Mouse (Mus musculus): ENCODE measurements at regions not wholly inside any gene's neighbourhood (a gene's known extent, or its start where the extent isn't known, plus 50 kb on each side); places are given as distances from the start of the nearest gene placed in this dataset.

GRCm38 (mm10) chr15:24161974-24162373, 1251.6 kb downstream of the Basp1 start:
- no peak for ATAC-seq
- no peak overlapping the region for H3K4me2 ChIP-seq (ENCODE audit: low read length)
- WGBS: 93% methylated on average over 9 of the region's 9 CpGs

GRCm38 (mm10) chr15:24157700-24158350, 1255.7 kb downstream of the Basp1 start:
- 81% methylated on average over 10 of the region's 10 CpGs for WGBS
- H3K36me3 ChIP-seq (ENCODE audit: control insufficient read depth, insufficient read depth): no peaks in the 10 kb centered on the region
- no peaks in the 10 kb centered on the region for H3K9me3 ChIP-seq (ENCODE audit: control insufficient read depth, low read length)
- H3K27ac ChIP-seq (ENCODE audit: low read length): no peak overlapping the region
- H3K4me3 ChIP-seq (replicated peaks; ENCODE audit: low read length): no peak overlapping the region
- ATAC-seq: no peak
- H3K4me1 ChIP-seq (replicated peaks; ENCODE audit: control insufficient read depth, insufficient read depth, low read length): no peaks in the 10 kb centered on the region
- no peak overlapping the region for H3K9ac ChIP-seq (replicated peaks; ENCODE audit: low read depth, low read length)
- no peaks in the 10 kb centered on the region for H3K27me3 ChIP-seq (replicated peaks; ENCODE audit: control insufficient read depth, insufficient read depth, low read length)
- no peak overlapping the region for H3K4me2 ChIP-seq (ENCODE audit: low read length)

More at GRCm38 (mm10) chr15:24161974-24162373, 1251.6 kb downstream of the Basp1 start:
- Histone ChIP-seq H3K9ac (replicated peaks; ENCODE audit: low read depth, low read length) (no peak overlapping the region), H3K36me3 (ENCODE audit: control insufficient read depth, insufficient read depth) (no peaks in the 10 kb centered on the region), H3K9me3 (ENCODE audit: control insufficient read depth, low read length) (no peaks in the 10 kb centered on the region), H3K4me1 (replicated peaks; ENCODE audit: control insufficient read depth, insufficient read depth, low read length) (no peaks in the 10 kb centered on the region), H3K27me3 (replicated peaks; ENCODE audit: control insufficient read depth, insufficient read depth, low read length) (no peaks in the 10 kb centered on the region), H3K27ac (ENCODE audit: low read length) (no peak overlapping the region), H3K4me3 (replicated peaks; ENCODE audit: low read length) (no peak overlapping the region)

GRCm38 (mm10) chr15:24154291-24154690, 1259.3 kb downstream of the Basp1 start:
- Histone ChIP-seq H3K36me3 (ENCODE audit: control insufficient read depth, insufficient read depth) (no peaks in the 10 kb centered on the region), H3K9ac (replicated peaks; ENCODE audit: low read depth, low read length) (no peak overlapping the region), H3K4me2 (ENCODE audit: low read length) (no peak overlapping the region), H3K27me3 (replicated peaks; ENCODE audit: control insufficient read depth, insufficient read depth, low read length) (no peaks in the 10 kb centered on the region), H3K4me3 (replicated peaks; ENCODE audit: low read length) (no peak overlapping the region), H3K27ac (ENCODE audit: low read length) (no peak overlapping the region), H3K9me3 (ENCODE audit: control insufficient read depth, low read length) (no peaks in the 10 kb centered on the region), H3K4me1 (replicated peaks; ENCODE audit: control insufficient read depth, insufficient read depth, low read length) (no peaks in the 10 kb centered on the region)
- 57% methylated on average over 3 of the region's 3 CpGs for whole genome bisulfite sequencing
- ATAC-seq: peak; percentile 83

- no peaks in the 10 kb centered on the region for H3K9me3 ChIP-seq (ENCODE audit: control insufficient read depth, low read length)
- H3K4me3 ChIP-seq (replicated peaks; ENCODE audit: low read length): no peak overlapping the region
- H3K4me1 ChIP-seq (replicated peaks; ENCODE audit: control insufficient read depth, insufficient read depth, low read length): no peaks in the 10 kb centered on the region
- no peaks in the 10 kb centered on the region for H3K27me3 ChIP-seq (replicated peaks; ENCODE audit: control insufficient read depth, insufficient read depth, low read length)
- H3K4me2 ChIP-seq (ENCODE audit: low read length): no peak overlapping the region
- no peaks in the 10 kb centered on the region for H3K36me3 ChIP-seq (ENCODE audit: control insufficient read depth, insufficient read depth)
- H3K27ac ChIP-seq (ENCODE audit: low read length): no peak overlapping the region
- no peak overlapping the region for H3K9ac ChIP-seq (replicated peaks; ENCODE audit: low read depth, low read length)
- ATAC-seq: no peak
These were observed 1289.3 kb downstream of the Basp1 start for GRCm38 (mm10) chr15:24124241-24124640.

GRCm38 (mm10) chr15:24086267-24086666, 1327.3 kb downstream of the Basp1 start:
- ATAC-seq: peak; percentile 50
- no peak overlapping the region for H3K9ac ChIP-seq (replicated peaks; ENCODE audit: low read depth, low read length)
- H3K4me2 ChIP-seq (ENCODE audit: low read length): no peak overlapping the region
- no peak overlapping the region for H3K4me3 ChIP-seq (replicated peaks; ENCODE audit: low read length)
- 60% methylated on average over 5 of the region's 5 CpGs for WGBS
- H3K27ac ChIP-seq (ENCODE audit: low read length): no peak overlapping the region
- H3K27me3 ChIP-seq (replicated peaks; ENCODE audit: control insufficient read depth, insufficient read depth, low read length): no peaks in the 10 kb centered on the region
- H3K4me1 ChIP-seq (replicated peaks; ENCODE audit: control insufficient read depth, insufficient read depth, low read length): no peaks in the 10 kb centered on the region
- H3K9me3 ChIP-seq (ENCODE audit: control insufficient read depth, low read length): no peaks in the 10 kb centered on the region
- no peaks in the 10 kb centered on the region for H3K36me3 ChIP-seq (ENCODE audit: control insufficient read depth, insufficient read depth)

GRCm38 (mm10) chr15:24053197-24053596, 1360.4 kb downstream of the Basp1 start:
- Histone ChIP-seq H3K36me3 (ENCODE audit: control insufficient read depth, insufficient read depth) (no peaks in the 10 kb centered on the region), H3K4me1 (replicated peaks; ENCODE audit: control insufficient read depth, insufficient read depth, low read length) (no peaks in the 10 kb centered on the region), H3K27ac (ENCODE audit: low read length) (no peak overlapping the region), H3K9me3 (ENCODE audit: control insufficient read depth, low read length) (no peaks in the 10 kb centered on the region), H3K27me3 (replicated peaks; ENCODE audit: control insufficient read depth, insufficient read depth, low read length) (no peaks in the 10 kb centered on the region), H3K4me3 (replicated peaks; ENCODE audit: low read length) (no peak overlapping the region), H3K9ac (replicated peaks; ENCODE audit: low read depth, low read length) (no peak overlapping the region), H3K4me2 (ENCODE audit: low read length) (no peak overlapping the region)
- 72% methylated on average over 3 of the region's 3 CpGs for WGBS
- peak; percentile 45; the same call in 1 of the 2 replicates for ATAC-seq

- ATAC-seq: no peak
- H3K4me2 ChIP-seq (ENCODE audit: low read length): no peak overlapping the region
- no peak overlapping the region for H3K9ac ChIP-seq (replicated peaks; ENCODE audit: low read depth, low read length)
- H3K36me3 ChIP-seq (ENCODE audit: control insufficient read depth, insufficient read depth): no peaks in the 10 kb centered on the region
- no peaks in the 10 kb centered on the region for H3K4me1 ChIP-seq (replicated peaks; ENCODE audit: control insufficient read depth, insufficient read depth, low read length)
- no peak overlapping the region for H3K4me3 ChIP-seq (replicated peaks; ENCODE audit: low read length)
- H3K27ac ChIP-seq (ENCODE audit: low read length): no peak overlapping the region
- no peaks in the 10 kb centered on the region for H3K9me3 ChIP-seq (ENCODE audit: control insufficient read depth, low read length)
- 41% methylated on average over 2 of the region's 2 CpGs for WGBS
- H3K27me3 ChIP-seq (replicated peaks; ENCODE audit: control insufficient read depth, insufficient read depth, low read length): no peaks in the 10 kb centered on the region
These were observed 1372.7 kb downstream of the Basp1 start for GRCm38 (mm10) chr15:24040847-24041246.

- no peak overlapping the region for H3K27ac ChIP-seq (ENCODE audit: low read length)
- no peaks in the 10 kb centered on the region for H3K9me3 ChIP-seq (ENCODE audit: control insufficient read depth, low read length)
- no peaks in the 10 kb centered on the region for H3K36me3 ChIP-seq (ENCODE audit: control insufficient read depth, insufficient read depth)
- H3K4me3 ChIP-seq (replicated peaks; ENCODE audit: low read length): no peak overlapping the region
- no peaks in the 10 kb centered on the region for H3K27me3 ChIP-seq (replicated peaks; ENCODE audit: control insufficient read depth, insufficient read depth, low read length)
- H3K4me1 ChIP-seq (replicated peaks; ENCODE audit: control insufficient read depth, insufficient read depth, low read length): no peaks in the 10 kb centered on the region
- no peak overlapping the region for H3K4me2 ChIP-seq (ENCODE audit: low read length)
- ATAC-seq: no peak
- whole genome bisulfite sequencing: 76% methylated on average over 5 of the region's 5 CpGs
- H3K9ac ChIP-seq (replicated peaks; ENCODE audit: low read depth, low read length): no peak overlapping the region
These were observed 1374.4 kb downstream of the Basp1 start for GRCm38 (mm10) chr15:24039174-24039573.

- H3K4me2 ChIP-seq (ENCODE audit: low read length): no peak overlapping the region
- 0 out of 2 replicates have a peak, but pooled peaks have one; percentile 28 for ATAC-seq
- no peaks in the 10 kb centered on the region for H3K9me3 ChIP-seq (ENCODE audit: control insufficient read depth, low read length)
- no peak overlapping the region for H3K4me3 ChIP-seq (replicated peaks; ENCODE audit: low read length)
- H3K27ac ChIP-seq (ENCODE audit: low read length): no peak overlapping the region
- no peaks in the 10 kb centered on the region for H3K4me1 ChIP-seq (replicated peaks; ENCODE audit: control insufficient read depth, insufficient read depth, low read length)
- no peaks in the 10 kb centered on the region for H3K27me3 ChIP-seq (replicated peaks; ENCODE audit: control insufficient read depth, insufficient read depth, low read length)
- H3K9ac ChIP-seq (replicated peaks; ENCODE audit: low read depth, low read length): no peak overlapping the region
- no peaks in the 10 kb centered on the region for H3K36me3 ChIP-seq (ENCODE audit: control insufficient read depth, insufficient read depth)
These were observed 1391.4 kb downstream of the Basp1 start for GRCm38 (mm10) chr15:24022137-24022536.

- H3K4me3 ChIP-seq (replicated peaks; ENCODE audit: low read length): no peak overlapping the region
- WGBS: 86% methylated on average over 2 of the region's 2 CpGs
- H3K27ac ChIP-seq (ENCODE audit: low read length): no peak overlapping the region
- H3K4me1 ChIP-seq (replicated peaks; ENCODE audit: control insufficient read depth, insufficient read depth, low read length): no peaks in the 10 kb centered on the region
- no peak overlapping the region for H3K4me2 ChIP-seq (ENCODE audit: low read length)
- no peaks in the 10 kb centered on the region for H3K9me3 ChIP-seq (ENCODE audit: control insufficient read depth, low read length)
- no peak overlapping the region for H3K9ac ChIP-seq (replicated peaks; ENCODE audit: low read depth, low read length)
- no peak for ATAC-seq
- no peaks in the 10 kb centered on the region for H3K27me3 ChIP-seq (replicated peaks; ENCODE audit: control insufficient read depth, insufficient read depth, low read length)
- no peaks in the 10 kb centered on the region for H3K36me3 ChIP-seq (ENCODE audit: control insufficient read depth, insufficient read depth)
These were observed 1408.9 kb downstream of the Basp1 start for GRCm38 (mm10) chr15:24004711-24005110.
